Mouse (Mus musculus): ENCODE results near the gene Bid. TPM values are rescaled to one million over a fixed set of nuclear protein-coding genes. Genes with fewer than 3 reads are reported as not detected.
"Not testable (repeated sequence)": the region's sequence is repeated elsewhere in the genome, so short reads cannot be mapped to it uniquely, and the experiment has no call there.

The Bid gene
- polyA plus RNA-seq, 1 experiment from 2014 or later, result 19.4 TPM

- H3K4me2 ChIP-seq (replicated peaks), result no peak overlapping the region
- no peaks in the 10 kb centered on the region for H3K4me1 ChIP-seq
- no peaks in the 10 kb centered on the region for H3K9me3 ChIP-seq (replicated peaks)
- no peak for ATAC-seq (ENCODE audit: low FRiP score)
- H3K4me3 ChIP-seq, result no peak overlapping the region
- peaks cover 39% of the 10 kb centered on the region for H3K36me3 ChIP-seq
- no peak overlapping the region for H3K9ac ChIP-seq
- WGBS, result 85% methylated on average over 6 of the region's 6 CpGs
- no peaks in the 10 kb centered on the region for H3K27me3 ChIP-seq
- no peak overlapping the region for H3K27ac ChIP-seq
Observed at GRCm38 (mm10) chr6:120930450-120931306, 14.0 kb upstream of the Bid start.

DNA sequence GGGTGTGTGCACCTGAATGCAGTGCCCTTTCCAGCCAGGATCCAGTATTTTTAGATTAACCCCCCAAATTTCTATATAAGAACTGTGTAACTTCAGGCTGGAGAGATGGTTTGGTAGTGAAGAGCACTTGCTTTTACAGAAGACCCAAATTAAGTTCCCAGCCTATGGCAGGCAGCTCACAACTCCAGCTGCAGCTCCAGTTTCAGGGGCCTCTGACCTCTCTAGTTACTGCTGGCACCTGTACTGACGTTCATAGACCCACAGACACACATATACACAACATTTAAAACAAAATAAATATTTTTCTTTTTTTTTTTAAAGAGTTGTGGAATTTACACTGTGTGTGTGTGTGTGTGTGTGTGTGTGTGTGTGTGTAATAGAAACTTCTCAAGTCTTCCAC is 12.8 kb upstream of the Bid start:
- H3K4me1 ChIP-seq, result no peaks in the 10 kb centered on the region
- no peak overlapping the region for H3K4me3 ChIP-seq
- no peak for ATAC-seq (ENCODE audit: low FRiP score)
- no peak overlapping the region for H3K4me2 ChIP-seq (replicated peaks)
- H3K9ac ChIP-seq, result no peak overlapping the region
- 61% methylated on average over 1 of the region's 1 CpGs for WGBS
- no peaks in the 10 kb centered on the region for H3K27me3 ChIP-seq
- no peak overlapping the region for H3K27ac ChIP-seq
- H3K36me3 ChIP-seq, result peaks cover 32% of the 10 kb centered on the region
- H3K9me3 ChIP-seq (replicated peaks), result no peaks in the 10 kb centered on the region

DNA sequence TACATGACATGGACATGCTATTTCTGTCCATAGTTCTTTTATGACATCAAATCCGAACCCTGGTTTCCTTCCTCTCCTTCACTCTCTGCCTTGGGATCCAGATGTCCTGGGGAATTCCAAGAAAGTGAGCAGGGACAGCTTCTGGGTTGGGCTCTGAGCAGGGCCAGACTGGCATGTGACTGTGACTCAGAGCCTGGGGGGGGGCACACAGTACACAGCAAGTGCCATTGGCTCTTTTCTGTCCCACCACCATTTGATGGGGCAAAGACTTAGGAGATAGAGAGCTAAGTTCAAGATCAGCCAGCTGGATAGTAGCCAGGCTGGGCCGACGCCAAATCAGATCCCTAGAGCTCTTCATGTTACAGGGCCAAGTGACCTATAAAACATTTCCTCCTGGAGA is 11.1 kb upstream of the Bid start:
- Histone ChIP-seq H3K9ac (no peak overlapping the region), H3K27ac (no peak overlapping the region), H3K9me3 (replicated peaks) (no peaks in the 10 kb centered on the region), H3K27me3 (no peaks in the 10 kb centered on the region), H3K4me1 (no peaks in the 10 kb centered on the region), H3K4me2 (replicated peaks) (no peak overlapping the region), H3K4me3 (no peak overlapping the region), H3K36me3 (peaks cover 18% of the 10 kb centered on the region)
- ATAC-seq (ENCODE audit: low FRiP score), result no peak
- WGBS, result 78% methylated on average over 3 of the region's 3 CpGs

DNA sequence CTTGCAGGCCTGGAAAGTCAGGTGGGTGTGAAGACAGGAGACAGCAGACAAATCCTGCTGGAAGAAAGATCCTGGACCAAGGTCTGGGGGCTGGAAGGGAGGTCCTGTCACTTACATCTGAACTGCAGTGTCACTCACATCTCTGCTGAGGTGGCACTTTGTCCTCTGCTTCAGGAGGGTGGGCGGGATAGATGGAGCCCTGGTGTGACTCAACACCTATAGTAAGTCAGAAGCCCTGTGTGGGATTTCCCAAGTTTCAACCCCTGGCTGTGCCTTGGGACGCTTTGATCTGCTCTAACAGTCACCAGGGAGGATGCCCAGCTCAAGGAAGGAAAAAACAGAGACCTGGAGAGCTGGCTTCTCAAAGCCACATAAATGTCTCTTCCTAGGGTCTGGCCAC is 10.2 kb upstream of the Bid start:
- Histone ChIP-seq H3K27me3 (no peaks in the 10 kb centered on the region), H3K9me3 (replicated peaks) (no peaks in the 10 kb centered on the region), H3K9ac (no peak overlapping the region), H3K27ac (no peak overlapping the region), H3K36me3 (peaks cover 9% of the 10 kb centered on the region; the same call in 1 of the 2 replicates), H3K4me1 (no peaks in the 10 kb centered on the region), H3K4me2 (replicated peaks) (no peak overlapping the region), H3K4me3 (no peak overlapping the region)
- 58% methylated on average over 2 of the region's 2 CpGs for WGBS
- ATAC-seq (ENCODE audit: low FRiP score), result no peak

GRCm38 (mm10) chr6:120924791-120925321 is 8.2 kb upstream of the Bid start:
- H3K27me3 ChIP-seq; ATAC-seq (ENCODE audit: low FRiP score); H3K9me3 ChIP-seq (replicated peaks): not testable (repeated sequence)

DNA sequence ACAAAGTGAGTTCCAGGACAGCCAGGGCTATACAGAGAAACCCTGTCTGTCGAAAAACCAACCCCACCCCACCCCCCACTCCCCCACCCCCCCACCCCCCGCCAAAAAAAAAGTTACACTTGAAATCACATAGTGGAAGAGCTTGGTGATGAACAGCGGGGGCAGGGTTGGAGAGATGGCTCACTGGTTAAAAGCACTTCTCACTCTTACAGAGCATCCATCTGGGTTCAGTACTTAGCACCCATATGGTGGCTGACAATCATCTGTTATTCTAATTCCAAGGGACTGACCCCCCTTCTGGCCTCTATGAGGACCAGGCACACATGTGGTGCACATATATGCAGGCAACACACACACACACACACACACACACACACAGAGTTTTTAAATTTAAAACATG is 1.3 kb upstream of the Bid start:
- Histone ChIP-seq H3K36me3 (no peaks in the 10 kb centered on the region), H3K9me3 (replicated peaks) (no peaks in the 10 kb centered on the region; the same call in 1 of the 2 replicates), H3K27me3 (peaks cover 13% of the 10 kb centered on the region), H3K4me3 (no peak overlapping the region), H3K27ac (no peak overlapping the region), H3K4me1 (peaks cover 12% of the 10 kb centered on the region; the same call in 1 of the 2 replicates), H3K4me2 (replicated peaks) (no peak overlapping the region), H3K9ac (no peak overlapping the region)
- WGBS, result 49% methylated on average over 3 of the region's 3 CpGs
- ATAC-seq (ENCODE audit: low FRiP score), result no peak

More at GRCm38 (mm10) chr6:120924791-120925321, 8.2 kb upstream of the Bid start:
- not testable (repeated sequence) for H3K4me2 ChIP-seq (replicated peaks); H3K4me1 ChIP-seq; H3K9ac ChIP-seq; H3K4me3 ChIP-seq; H3K27ac ChIP-seq; H3K36me3 ChIP-seq
- 68% methylated on average over 2 of the region's 2 CpGs for WGBS

- H3K36me3 ChIP-seq; H3K27ac ChIP-seq; H3K9me3 ChIP-seq (replicated peaks): not testable (repeated sequence)
- H3K27me3 ChIP-seq, result peaks cover 13% of the 10 kb centered on the region
- ATAC-seq (ENCODE audit: low FRiP score), result peak; percentile 70
- WGBS, result 29% methylated on average over 11 of the region's 14 CpGs
- H3K4me2 ChIP-seq (replicated peaks), result peak overlapping the region; percentile 98
- peak overlapping the region; percentile 69 for H3K4me3 ChIP-seq
- H3K9ac ChIP-seq, result peak overlapping the region; percentile 71
- peaks cover 12% of the 10 kb centered on the region; the same call in 1 of the 2 replicates for H3K4me1 ChIP-seq
Observed at GRCm38 (mm10) chr6:120916972-120917881, 574 bp upstream of the Bid start.

DNA sequence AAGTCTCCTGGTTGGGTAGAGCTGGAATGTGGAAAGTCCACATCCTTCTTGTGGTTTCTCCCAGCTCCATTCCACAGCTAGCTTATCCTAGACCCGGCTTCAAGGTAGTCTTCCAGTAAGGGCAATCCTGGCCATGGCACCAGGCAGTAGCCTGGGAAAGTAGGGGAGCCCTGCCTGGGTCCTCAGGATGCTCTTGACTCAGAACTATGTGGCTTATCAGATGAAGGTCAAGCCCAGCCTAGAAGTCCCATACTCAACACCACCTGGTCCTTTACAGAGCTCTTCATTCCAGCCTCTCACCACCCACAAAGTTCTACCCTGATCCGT is 1.0 kb downstream of the Bid start:
- H3K4me3 ChIP-seq, result peak overlapping the region; percentile 69; the same call in 1 of the 2 replicates
- no peaks in the 10 kb centered on the region for H3K36me3 ChIP-seq
- 45% methylated on average over 2 of the region's 2 CpGs for WGBS
- peaks cover 13% of the 10 kb centered on the region for H3K27me3 ChIP-seq
- no peaks in the 10 kb centered on the region for H3K9me3 ChIP-seq (replicated peaks)
- peaks cover 12% of the 10 kb centered on the region; the same call in 1 of the 2 replicates for H3K4me1 ChIP-seq
- peak overlapping the region; percentile 98 for H3K4me2 ChIP-seq (replicated peaks)
- ATAC-seq (ENCODE audit: low FRiP score), result no peak
- no peak overlapping the region for H3K9ac ChIP-seq
- H3K27ac ChIP-seq, result no peak overlapping the region

- ATAC-seq (ENCODE audit: low FRiP score), result peak; percentile 23; the same call in 1 of the 2 replicates
- Histone ChIP-seq H3K27me3 (peaks cover 13% of the 10 kb centered on the region), H3K27ac (no peak overlapping the region), H3K4me1 (peaks cover 12% of the 10 kb centered on the region; the same call in 1 of the 2 replicates), H3K4me3 (0 out of 2 replicates have a peak overlapping the region, but pooled peaks have one; percentile 69), H3K9me3 (replicated peaks) (no peaks in the 10 kb centered on the region), H3K4me2 (replicated peaks) (peak overlapping the region; percentile 98; the same call in 1 of the 2 replicates), H3K9ac (no peak overlapping the region), H3K36me3 (no peaks in the 10 kb centered on the region)
- 56% methylated on average over 9 of the region's 9 CpGs for WGBS
Observed at GRCm38 (mm10) chr6:120914911-120915648, 1.6 kb downstream of the Bid start.

GRCm38 (mm10) chr6:120914533-120914910 is 2.1 kb downstream of the Bid start:
- WGBS, result 87% methylated on average over 4 of the region's 4 CpGs

GRCm38 (mm10) chr6:120913783-120914182 is 2.9 kb downstream of the Bid start:
- Histone ChIP-seq H3K4me3 (no peak overlapping the region), H3K27ac (no peak overlapping the region), H3K4me2 (replicated peaks) (no peak overlapping the region), H3K36me3 (no peaks in the 10 kb centered on the region), H3K9me3 (replicated peaks) (no peaks in the 10 kb centered on the region), H3K27me3 (peaks cover 13% of the 10 kb centered on the region), H3K4me1 (peaks cover 12% of the 10 kb centered on the region; the same call in 1 of the 2 replicates), H3K9ac (no peak overlapping the region)
- no peak for ATAC-seq (ENCODE audit: low FRiP score)
- 83% methylated on average over 8 of the region's 8 CpGs for WGBS

More at GRCm38 (mm10) chr6:120914533-120914910, 2.1 kb downstream of the Bid start:
- no peak for ATAC-seq (ENCODE audit: low FRiP score)
- H3K27me3 ChIP-seq, result peaks cover 13% of the 10 kb centered on the region
- no peak overlapping the region for H3K9ac ChIP-seq
- no peak overlapping the region for H3K4me2 ChIP-seq (replicated peaks)
- no peak overlapping the region for H3K27ac ChIP-seq
- no peak overlapping the region for H3K4me3 ChIP-seq
- H3K4me1 ChIP-seq, result peaks cover 12% of the 10 kb centered on the region; the same call in 1 of the 2 replicates
- no peaks in the 10 kb centered on the region for H3K9me3 ChIP-seq (replicated peaks)
- H3K36me3 ChIP-seq, result no peaks in the 10 kb centered on the region
